Mouse (Mus musculus) lung, embryonic 15.5 days (tissue): ENCODE data around the gene Hmgcl. TPM values are rescaled to one million over a fixed set of nuclear protein-coding genes. Genes with fewer than 3 reads are reported as not detected.

Experiments
- ATAC-seq: fragments of 200-750 bp; cut with Nextera tagmentation; 2 replicates; pipeline ENCODE4 v1.8.0; 2017; ENCODE audit warnings: moderate number of reproducible peaks, borderline replicate concordance; ENCODE audit not compliant: low FRiP score, low TSS enrichment; ENCODE audit errors: extremely low read depth
- H3K27ac ChIP-seq: fragments of 300-500 bp; sonication (generic); 2 replicates; pipeline ENCODE4 v1.5.1; 2015; ENCODE audit warnings: moderate library complexity, mild to moderate bottlenecking, inconsistent platforms
- H3K27me3 ChIP-seq: fragments of 300-500 bp; sonication (generic); 2 replicates; pipeline ENCODE4 v1.6.1; 2015; ENCODE audit warnings: inconsistent platforms
- H3K36me3 ChIP-seq: fragments of 300-500 bp; sonication (generic); 2 replicates; pipeline ENCODE4 v1.6.1; 2015; ENCODE audit warnings: inconsistent platforms
- H3K4me1 ChIP-seq: fragments of 300-500 bp; sonication (generic); 2 replicates; pipeline ENCODE4 v1.6.1; 2015; ENCODE audit warnings: inconsistent platforms
- H3K4me2 ChIP-seq: fragments of 300-500 bp; sonication (generic); 2 replicates; pipeline ENCODE4 v1.6.1; 2015; ENCODE audit warnings: inconsistent platforms, mild to moderate bottlenecking, moderate library complexity
- H3K4me3 ChIP-seq: fragments of 300-500 bp; sonication (generic); 2 replicates; pipeline ENCODE4 v1.5.1; 2015; ENCODE audit warnings: mild to moderate bottlenecking, inconsistent platforms
- H3K9ac ChIP-seq: fragments of 300-500 bp; sonication (generic); 2 replicates; pipeline ENCODE4 v1.6.1; 2015; ENCODE audit warnings: inconsistent platforms
- H3K9me3 ChIP-seq: fragments of 300-500 bp; sonication (generic); 2 replicates; pipeline ENCODE4 v1.6.1; 2016; ENCODE audit warnings: inconsistent platforms
- WGBS: fragments of 180-500 bp; shearing (Covaris S2); methylation state at CpG from one replicate; pipeline ENCODE4 v1.1.7; 2015; 5-methylcytosine and 5-hydroxymethylcytosine counted together
- polyA plus RNA-seq: library from polyadenylated mRNA; unstranded; fragments of >200 nt; fragmentation: Nextera tagmentation; extraction: Ambion mirVana; gene quantifications from 2 replicates; pipeline ENCODE4 v1.2.1, GENCODE M21; 2015

The Hmgcl gene
- polyA plus RNA-seq, 1 experiment from 2014 or later: 76.1 TPM

DNA sequence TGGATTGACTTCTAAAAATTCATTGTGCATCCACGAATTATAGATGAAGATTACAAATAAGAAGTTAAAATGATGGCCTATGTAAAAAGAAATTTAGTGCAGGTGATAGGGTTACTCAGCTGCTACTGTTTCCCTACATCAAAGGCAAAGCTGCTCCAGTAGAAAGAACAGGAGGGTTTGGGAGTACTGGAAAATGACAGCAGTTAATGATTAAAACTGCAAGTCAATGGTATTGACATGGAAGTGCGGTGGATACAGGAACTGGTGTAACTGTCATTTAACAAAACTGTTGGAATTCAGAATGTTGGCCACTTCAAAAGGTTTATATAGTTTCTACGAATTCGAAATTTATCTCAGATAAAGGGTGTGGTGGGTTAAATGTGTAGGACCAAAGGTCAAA is 48.9 kb downstream of the Hmgcl start:
- Histone ChIP-seq H3K4me1 (no peaks in the 10 kb centered on the region), H3K36me3 (no peaks in the 10 kb centered on the region), H3K9ac (no peak overlapping the region), H3K4me2 (no peak overlapping the region), H3K4me3 (no peak overlapping the region), H3K9me3 (no peaks in the 10 kb centered on the region), H3K27me3 (no peaks in the 10 kb centered on the region), H3K27ac (no peak overlapping the region)
- no peak for ATAC-seq
- 77% methylated on average over 4 of the region's 4 CpGs for WGBS

DNA sequence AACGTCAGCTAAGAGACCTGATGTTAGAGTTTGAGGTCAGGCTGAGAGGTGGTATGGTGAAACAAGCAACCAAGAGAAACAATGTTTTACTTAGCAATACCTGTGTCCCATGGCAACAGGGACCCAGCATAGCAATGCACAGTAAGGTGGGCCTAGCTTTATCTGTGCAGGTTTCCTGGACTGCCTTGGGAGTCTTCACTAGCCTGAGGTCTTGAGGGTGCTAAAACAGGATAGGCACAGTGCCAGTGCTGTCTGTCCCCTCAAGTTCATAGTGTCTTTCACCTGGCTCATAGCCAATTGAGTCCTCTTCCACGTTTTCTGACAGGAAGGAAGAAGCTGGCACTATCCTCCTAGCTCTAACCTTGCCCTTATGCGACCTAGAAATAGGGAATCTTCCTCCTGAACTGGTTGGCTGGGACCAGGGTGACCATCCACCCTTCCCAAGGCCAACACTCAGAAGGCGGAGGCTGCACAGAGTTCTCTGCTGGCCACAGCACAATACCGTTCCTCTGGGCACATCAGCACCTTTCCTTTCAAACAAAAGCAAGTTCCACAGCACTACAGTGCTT is 57.9 kb downstream of the Hmgcl start:
- Histone ChIP-seq H3K4me1 (no peaks in the 10 kb centered on the region), H3K36me3 (peaks cover 69% of the 10 kb centered on the region), H3K27ac (no peak overlapping the region), H3K9ac (no peak overlapping the region), H3K9me3 (no peaks in the 10 kb centered on the region), H3K4me2 (no peak overlapping the region), H3K4me3 (no peak overlapping the region), H3K27me3 (no peaks in the 10 kb centered on the region)
- no peak for ATAC-seq
- 76% methylated on average over 5 of the region's 5 CpGs for WGBS

DNA sequence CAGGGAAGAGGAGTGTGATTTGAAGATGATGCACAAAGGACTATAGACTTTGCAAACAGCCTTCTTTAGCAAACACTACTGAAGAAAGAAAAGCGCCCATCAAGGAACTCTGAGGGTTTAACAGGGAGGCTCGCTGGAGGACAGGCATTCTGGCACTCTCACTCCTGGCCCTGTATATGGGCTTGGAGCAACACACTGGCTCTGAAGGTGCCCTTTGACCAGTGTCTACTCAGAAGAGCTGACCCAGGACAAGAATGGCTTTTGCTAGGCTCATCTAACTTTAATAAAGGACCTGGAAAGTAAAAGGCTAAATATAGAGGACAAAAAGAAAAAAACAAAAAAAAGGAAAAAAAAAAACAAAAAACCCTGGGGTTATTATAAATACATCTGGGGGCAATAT is 58.7 kb downstream of the Hmgcl start:
- WGBS: 91% methylated on average over 2 of the region's 2 CpGs
- no peaks in the 10 kb centered on the region for H3K9me3 ChIP-seq
- no peak overlapping the region for H3K9ac ChIP-seq
- ATAC-seq: no peak
- H3K4me2 ChIP-seq: no peak overlapping the region
- H3K4me3 ChIP-seq: no peak overlapping the region
- peaks cover 76% of the 10 kb centered on the region for H3K36me3 ChIP-seq
- no peaks in the 10 kb centered on the region for H3K27me3 ChIP-seq
- H3K4me1 ChIP-seq: no peaks in the 10 kb centered on the region
- H3K27ac ChIP-seq: no peak overlapping the region

DNA sequence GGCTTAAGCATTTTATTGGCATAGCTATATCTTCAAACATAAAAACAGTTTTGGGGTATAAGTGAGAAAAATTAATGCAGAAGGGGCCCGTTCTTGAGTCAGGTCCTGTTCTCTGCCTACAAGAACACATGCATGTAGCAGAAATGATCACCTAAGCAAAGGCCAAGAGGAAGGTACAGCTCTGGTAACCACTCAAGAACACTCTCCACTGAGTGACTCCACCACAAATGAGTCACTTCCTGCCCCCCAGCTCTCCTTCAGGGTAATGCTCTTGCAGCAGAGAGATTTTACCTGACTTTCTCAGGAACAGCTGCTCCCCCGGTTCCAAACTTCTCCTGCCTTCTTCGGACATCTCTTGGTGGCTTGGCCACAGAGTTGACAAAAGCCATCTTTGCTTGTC is 60.6 kb downstream of the Hmgcl start:
- no peak overlapping the region for H3K4me2 ChIP-seq
- no peaks in the 10 kb centered on the region for H3K4me1 ChIP-seq
- no peak overlapping the region for H3K4me3 ChIP-seq
- no peak overlapping the region for H3K9ac ChIP-seq
- no peak overlapping the region for H3K27ac ChIP-seq
- H3K27me3 ChIP-seq: no peaks in the 10 kb centered on the region
- peaks cover 92% of the 10 kb centered on the region for H3K36me3 ChIP-seq
- 81% methylated on average over 3 of the region's 3 CpGs for WGBS
- no peaks in the 10 kb centered on the region for H3K9me3 ChIP-seq
- ATAC-seq: no peak

DNA sequence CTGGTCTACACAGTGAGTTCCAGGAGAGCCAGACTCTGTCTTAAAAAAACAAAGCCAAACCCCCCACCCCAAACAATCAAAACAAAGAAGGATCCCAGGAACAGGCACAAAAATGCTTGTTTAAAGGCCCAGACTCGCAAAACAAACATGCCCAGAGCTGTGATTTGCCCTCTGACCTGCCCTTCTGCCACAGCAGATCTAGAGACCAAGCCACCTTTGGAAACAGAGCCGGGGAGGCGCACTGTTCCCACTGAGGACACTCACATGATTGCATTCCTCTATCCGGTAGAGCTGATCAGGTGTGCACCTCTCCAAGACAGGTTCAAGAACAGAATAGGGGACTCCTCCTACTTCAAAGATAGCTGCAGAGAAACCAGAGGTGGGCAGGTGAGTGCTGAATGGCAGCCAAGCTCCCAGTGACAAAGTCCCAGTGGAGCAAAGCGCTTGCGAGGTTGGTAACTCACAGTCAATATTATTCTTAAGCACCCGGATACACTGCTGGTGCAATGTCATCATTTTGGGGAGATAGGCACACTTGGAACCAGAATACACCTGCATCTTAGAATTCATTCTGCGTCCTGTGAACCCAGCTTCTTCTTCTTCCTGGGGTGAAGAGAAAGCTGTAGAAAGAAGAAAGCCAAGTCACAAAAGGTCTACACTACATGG is 62.7 kb downstream of the Hmgcl start:
- no peak overlapping the region for H3K27ac ChIP-seq
- peaks cover 91% of the 10 kb centered on the region for H3K36me3 ChIP-seq
- WGBS: 81% methylated on average over 8 of the region's 8 CpGs
- no peaks in the 10 kb centered on the region for H3K4me1 ChIP-seq
- no peaks in the 10 kb centered on the region for H3K9me3 ChIP-seq
- H3K9ac ChIP-seq: no peak overlapping the region
- no peak for ATAC-seq
- no peak overlapping the region for H3K4me2 ChIP-seq
- H3K4me3 ChIP-seq: no peak overlapping the region
- H3K27me3 ChIP-seq: no peaks in the 10 kb centered on the region

DNA sequence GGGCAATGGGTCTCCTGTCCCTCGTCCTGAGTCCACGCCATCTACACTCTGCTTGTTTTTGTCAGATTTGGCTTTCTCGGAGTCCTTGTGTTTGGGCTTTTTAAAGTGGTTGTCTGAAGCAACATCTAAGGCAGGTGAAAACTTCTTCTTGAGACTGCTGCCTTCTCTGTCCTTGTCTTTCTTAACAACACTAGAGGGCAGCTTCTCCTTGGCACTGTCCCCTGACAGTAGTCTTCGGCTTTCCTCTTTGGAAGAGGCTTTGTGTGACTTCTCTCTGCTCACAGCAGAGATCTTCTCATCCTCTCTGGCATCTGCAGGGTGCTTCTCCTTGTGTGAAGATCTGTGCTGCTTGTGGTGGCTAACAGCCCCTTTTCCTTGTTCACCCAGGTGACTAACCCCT is 64.3 kb downstream of the Hmgcl start:
- Histone ChIP-seq H3K4me3 (no peak overlapping the region), H3K4me1 (no peaks in the 10 kb centered on the region), H3K36me3 (peaks cover 77% of the 10 kb centered on the region), H3K4me2 (no peak overlapping the region), H3K27ac (no peak overlapping the region), H3K9ac (no peak overlapping the region), H3K9me3 (no peaks in the 10 kb centered on the region), H3K27me3 (no peaks in the 10 kb centered on the region)
- no peak for ATAC-seq
- WGBS: 88% methylated on average over 4 of the region's 4 CpGs

Other genes starting within 250 kb of the Hmgcl start
- gene Il22ra1, start 218.3 kb upstream of the Hmgcl start, polyA plus RNA-seq: 0.12 TPM in 1 of 2 replicates, not detected in the other
- gene Myom3, start 186.7 kb upstream of the Hmgcl start, polyA plus RNA-seq: 0.44 and 0.50 TPM in 2 replicates
- 265 and 267 TPM in 2 replicates for gene Srsf10, start 90.7 kb upstream of the Hmgcl start, polyA plus RNA-seq
- 210 and 220 TPM in 2 replicates for gene Pnrc2, start 72.6 kb upstream of the Hmgcl start, polyA plus RNA-seq
- 0.80 and 0.82 TPM in 2 replicates for gene Cnr2, start 51.1 kb upstream of the Hmgcl start, polyA plus RNA-seq
- gene Fuca1, start 25.7 kb upstream of the Hmgcl start, polyA plus RNA-seq: 71.7 and 76.4 TPM in 2 replicates
- 38.2 and 40.5 TPM in 2 replicates for gene Gale, start 17.3 kb downstream of the Hmgcl start, polyA plus RNA-seq
- 122 and 124 TPM in 2 replicates for gene Lypla2, start 26.2 kb downstream of the Hmgcl start, polyA plus RNA-seq
- gene Pithd1, start 40.8 kb downstream of the Hmgcl start, polyA plus RNA-seq: 50.1 and 59.7 TPM in 2 replicates
- 36.1 and 38.3 TPM in 2 replicates for gene Eloa, start 75.3 kb downstream of the Hmgcl start, polyA plus RNA-seq
- 476 and 482 TPM in 2 replicates for gene Rpl11, start 107.0 kb downstream of the Hmgcl start, polyA plus RNA-seq
- gene Id3, start 197.0 kb downstream of the Hmgcl start, polyA plus RNA-seq: 498 and 529 TPM in 2 replicates
- gene E2f2, start 225.9 kb downstream of the Hmgcl start, polyA plus RNA-seq: 13.7 and 16.1 TPM in 2 replicates